Mouse (Mus musculus): Measurements from ENCODE around the gene Foxk2. TPM values are rescaled to one million over a fixed set of nuclear protein-coding genes. Genes with fewer than 3 reads are reported as not detected.

Gene Foxk2
- polyA plus RNA-seq, 1 experiment from 2014 or later: 8.8 TPM

GRCm38 (mm10) chr11:121353326-121354090, 93.7 kb downstream of the Foxk2 start:
- DNase-seq (ENCODE audit: low spot score): no peak
- Histone ChIP-seq H3K9me3 (no peaks in the 10 kb centered on the region), H3K27ac (peak overlapping the region; percentile 93), H3K36me3 (peaks cover 26% of the 10 kb centered on the region), H3K4me1 (replicated peaks) (peaks cover 22% of the 10 kb centered on the region), H3K27me3 (ENCODE audit: insufficient read depth, poor library complexity, severe bottlenecking) (no peaks in the 10 kb centered on the region), H3K4me3 (peak overlapping the region; percentile 99)
- WGBS: 4% methylated on average over 40 of the region's 41 CpGs

DNA sequence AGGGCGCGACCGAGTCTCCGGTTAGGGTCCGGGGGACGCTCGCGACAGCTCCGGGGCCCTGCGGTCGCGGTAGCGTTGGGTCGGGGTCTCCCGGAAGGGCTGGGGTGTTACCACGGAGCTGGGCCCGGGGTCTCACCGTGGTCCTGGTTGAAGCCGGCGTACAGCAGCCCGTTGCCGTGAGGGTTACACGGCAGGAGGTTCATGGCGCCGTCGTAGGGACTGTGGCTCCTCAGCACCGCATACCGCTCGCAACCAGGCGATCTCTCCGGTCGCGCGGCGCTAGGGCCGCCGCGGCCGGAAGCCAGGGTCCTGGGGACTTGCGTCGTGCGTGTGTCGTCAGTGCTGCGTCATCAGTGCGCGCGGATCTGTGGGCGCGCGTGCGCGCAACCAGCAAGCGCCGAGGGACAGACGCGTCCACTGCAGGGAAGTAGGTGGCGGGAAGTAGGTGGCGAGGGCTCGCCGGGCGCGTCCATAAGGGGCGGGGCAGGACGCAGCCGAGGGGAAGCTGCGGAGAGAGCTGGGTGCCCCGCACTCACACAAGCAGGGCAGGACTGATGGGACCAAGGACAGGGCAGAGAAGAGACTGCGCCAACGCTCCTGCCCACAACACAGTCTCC, 94.4 kb downstream of the Foxk2 start, which contains the start of gene Wdr45b:
Gene Wdr45b (minus strand): TSS at position 355 of the 617 bp plus-strand sequence.
- Histone ChIP-seq H3K9me3 (no peaks in the 10 kb centered on the region), H3K4me1 (replicated peaks) (peaks cover 22% of the 10 kb centered on the region), H3K27ac (peak within 1 kb of the TSS; percentile 93), H3K27me3 (ENCODE audit: insufficient read depth, poor library complexity, severe bottlenecking) (no peaks in the 10 kb centered on the region), H3K4me3 (peak within 1 kb of the TSS; percentile 99), H3K36me3 (peaks cover 19% of the 10 kb centered on the region)
- under 1% methylated on average over 69 of the region's 69 CpGs for WGBS
- DNase-seq (ENCODE audit: low spot score): peak; percentile 98

Other genes with a start within 250 kb of the Foxk2 start
- gene Cd7, start 220.6 kb upstream of the Foxk2 start, polyA plus RNA-seq (2016; fragmentation: Nextera tagmentation; extraction: Ambion mirVana): not detected in 2 replicates
- not detected in 2 replicates for gene Sectm1b, start 196.4 kb upstream of the Foxk2 start, polyA plus RNA-seq (2016; fragmentation: Nextera tagmentation; extraction: Ambion mirVana)
- not detected in 2 replicates for gene Sectm1a, start 178.8 kb upstream of the Foxk2 start, polyA plus RNA-seq (2016; fragmentation: Nextera tagmentation; extraction: Ambion mirVana)
- not detected in 2 replicates for gene Tex19.2, start 141.3 kb upstream of the Foxk2 start, polyA plus RNA-seq (2016; fragmentation: Nextera tagmentation; extraction: Ambion mirVana)
- not detected in 2 replicates for gene Tex19.1, start 113.8 kb upstream of the Foxk2 start, polyA plus RNA-seq (2016; fragmentation: Nextera tagmentation; extraction: Ambion mirVana)
- gene Uts2r, start 99.7 kb upstream of the Foxk2 start, polyA plus RNA-seq (2016; fragmentation: Nextera tagmentation; extraction: Ambion mirVana): 0.12 TPM in 2 replicates
- 5.2 and 8.2 TPM in 2 replicates for gene Hexdc, start 55.6 kb upstream of the Foxk2 start, polyA plus RNA-seq (2016; fragmentation: Nextera tagmentation; extraction: Ambion mirVana)
- 21.2 and 22.7 TPM in 2 replicates for gene Ogfod3, start 55.3 kb upstream of the Foxk2 start, polyA plus RNA-seq (2016; fragmentation: Nextera tagmentation; extraction: Ambion mirVana)
- gene Cybc1, start 30.7 kb upstream of the Foxk2 start, polyA plus RNA-seq (2016; fragmentation: Nextera tagmentation; extraction: Ambion mirVana): 36.1 and 42.0 TPM in 2 replicates
- gene Narf, start 22.7 kb upstream of the Foxk2 start, polyA plus RNA-seq (2016; fragmentation: Nextera tagmentation; extraction: Ambion mirVana): 54.6 and 72.9 TPM in 2 replicates
- 97.6 and 99.9 TPM in 2 replicates for gene Wdr45b, start 94.5 kb downstream of the Foxk2 start, polyA plus RNA-seq (2016; fragmentation: Nextera tagmentation; extraction: Ambion mirVana)
- 2.3 and 3.1 TPM in 2 replicates for gene Rab40b, start 128.3 kb downstream of the Foxk2 start, polyA plus RNA-seq (2016; fragmentation: Nextera tagmentation; extraction: Ambion mirVana)
- gene Fn3krp, start 161.4 kb downstream of the Foxk2 start, polyA plus RNA-seq (2016; fragmentation: Nextera tagmentation; extraction: Ambion mirVana): 6.9 and 7.6 TPM in 2 replicates
- 2.0 and 2.8 TPM in 2 replicates for gene Fn3k, start 174.9 kb downstream of the Foxk2 start, polyA plus RNA-seq (2016; fragmentation: Nextera tagmentation; extraction: Ambion mirVana)
- gene Tbcd, start 192.0 kb downstream of the Foxk2 start, polyA plus RNA-seq (2016; fragmentation: Nextera tagmentation; extraction: Ambion mirVana): 59.0 and 61.8 TPM in 2 replicates

Data from hindbrain, embryonic 10.5 days (tissue).